Mouse (Mus musculus): Measurements from ENCODE around the gene Foxk1.

The Foxk1 gene

DNA sequence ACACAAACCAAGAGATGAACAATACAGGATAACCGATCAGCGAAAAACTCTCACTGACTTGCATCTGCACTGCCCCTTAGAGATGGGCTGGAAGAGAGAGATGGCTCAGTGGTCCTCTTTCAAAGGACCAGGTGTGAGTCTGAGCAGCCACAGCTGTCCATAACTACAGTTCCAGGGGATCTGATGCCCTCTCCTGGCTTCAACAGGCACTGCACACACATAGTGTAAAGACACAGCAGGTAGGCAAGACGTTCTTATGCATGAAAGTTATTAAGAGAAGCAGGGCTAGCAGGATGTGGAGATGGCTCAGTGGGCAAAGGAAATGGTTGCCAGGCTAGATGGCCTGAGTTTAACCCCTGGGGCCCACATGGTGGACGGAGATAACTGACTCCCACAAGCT lies 13.6 kb upstream of the Foxk1 start:
- no peak for DNase-seq (ENCODE audit: low read depth, low spot score)

DNA sequence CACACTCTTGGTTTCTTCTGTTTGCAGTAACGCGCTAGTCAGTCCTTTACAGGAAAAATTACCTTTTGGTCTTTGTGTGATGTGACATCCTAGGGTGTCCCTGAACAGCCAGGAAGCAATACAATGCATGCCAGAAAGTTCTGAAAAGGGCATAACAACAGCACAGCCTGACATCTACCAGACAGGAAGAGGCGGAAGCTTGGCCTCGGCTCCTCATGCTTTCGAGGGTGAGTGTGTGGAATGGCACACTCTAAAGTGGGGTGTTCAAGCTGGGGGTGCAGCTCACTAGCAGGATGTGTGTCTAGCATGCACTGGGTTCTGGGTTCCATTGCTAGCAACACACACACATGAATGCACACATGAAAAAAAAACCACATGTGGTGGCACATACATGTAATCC lies 9.6 kb upstream of the Foxk1 start:
- DNase-seq (ENCODE audit: low read depth, low spot score), result no peak

DNA sequence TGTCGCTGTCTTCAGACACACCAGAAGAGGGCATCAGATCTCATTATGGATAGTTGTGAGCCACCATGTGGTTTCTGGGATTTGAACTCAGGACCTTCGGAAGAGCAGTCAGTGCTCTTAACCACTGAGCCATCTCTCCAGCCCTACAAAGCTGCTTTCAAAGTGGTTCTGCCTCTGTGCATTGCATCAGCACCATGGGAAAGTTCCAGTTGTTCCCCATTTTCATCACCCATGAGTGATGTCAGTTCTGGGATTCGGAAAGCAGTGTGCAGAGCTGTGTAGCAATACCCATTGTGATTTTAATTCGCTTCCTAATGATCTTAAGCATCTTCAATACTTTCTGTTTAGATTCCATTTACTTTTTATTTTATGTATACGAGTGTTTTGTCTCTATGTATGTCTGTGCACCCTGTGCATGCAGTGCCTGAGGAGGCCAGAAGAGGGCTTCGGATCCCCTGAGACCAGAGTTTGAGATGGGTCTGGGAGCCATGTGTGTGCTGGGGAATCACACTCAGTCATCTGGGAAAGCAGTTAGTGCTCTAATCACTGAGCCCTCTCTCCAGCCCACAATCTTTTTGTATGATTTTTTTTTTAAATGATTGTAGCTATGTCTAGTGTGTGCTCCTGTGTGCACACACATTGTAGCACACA lies 6.6 kb upstream of the Foxk1 start:
- no peak for DNase-seq (ENCODE audit: low read depth, low spot score)

DNA sequence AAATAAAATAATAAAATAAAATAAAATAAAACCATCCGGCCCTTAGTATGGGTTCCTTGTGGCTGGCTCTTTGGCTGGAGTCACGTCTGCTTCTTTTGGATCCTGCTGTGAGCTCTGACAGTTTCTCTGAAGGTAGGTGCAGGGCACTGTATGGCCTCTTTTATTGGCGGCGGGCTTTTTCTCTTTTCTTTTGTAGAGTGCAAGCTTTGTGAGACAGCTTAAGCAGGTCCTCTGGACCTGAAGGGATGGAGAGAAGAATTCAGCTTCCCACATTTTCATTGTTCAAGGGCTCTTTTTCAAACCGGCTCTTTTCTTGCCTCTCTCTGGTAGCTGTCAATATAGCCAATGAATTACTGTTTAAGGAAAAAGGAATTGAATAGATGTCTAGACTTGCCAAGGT lies 5.4 kb upstream of the Foxk1 start:
- DNase-seq (ENCODE audit: low read depth, low spot score), result no peak

DNA sequence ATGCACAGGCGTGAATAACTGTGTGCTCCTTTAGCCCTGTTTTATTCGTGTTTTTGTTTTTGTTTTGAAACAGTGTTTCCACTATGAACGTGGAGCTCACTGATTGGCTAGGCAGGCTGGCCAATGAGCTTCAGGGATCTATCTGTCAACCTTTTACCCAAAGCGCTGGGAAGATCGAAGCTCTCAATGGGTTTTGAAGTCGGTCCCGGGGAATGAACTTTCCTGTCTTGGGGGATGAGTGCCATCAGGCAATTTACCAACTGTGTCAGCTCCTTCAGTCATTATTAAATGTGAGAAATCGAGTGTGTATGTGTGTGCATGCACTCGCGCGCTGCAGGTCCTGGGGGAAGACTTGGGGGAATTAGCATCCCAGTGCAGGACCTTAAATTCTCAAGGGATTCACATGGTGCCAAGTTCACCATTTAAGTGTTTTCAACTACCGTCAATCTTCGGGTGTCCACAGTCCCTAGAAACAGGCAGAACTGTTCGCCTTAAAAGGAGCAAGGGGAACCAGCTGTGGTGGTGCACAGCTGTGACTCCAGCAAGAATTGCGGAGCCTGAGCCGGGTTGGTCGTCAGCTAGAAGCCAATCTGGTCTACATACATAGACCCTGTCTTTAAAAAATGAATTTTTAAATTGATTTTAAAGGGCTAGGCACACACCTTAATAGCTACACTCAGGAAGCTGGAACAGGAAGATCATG lies 965 bp upstream of the Foxk1 start:
- DNase-seq (ENCODE audit: low read depth, low spot score), result no peak

DNA sequence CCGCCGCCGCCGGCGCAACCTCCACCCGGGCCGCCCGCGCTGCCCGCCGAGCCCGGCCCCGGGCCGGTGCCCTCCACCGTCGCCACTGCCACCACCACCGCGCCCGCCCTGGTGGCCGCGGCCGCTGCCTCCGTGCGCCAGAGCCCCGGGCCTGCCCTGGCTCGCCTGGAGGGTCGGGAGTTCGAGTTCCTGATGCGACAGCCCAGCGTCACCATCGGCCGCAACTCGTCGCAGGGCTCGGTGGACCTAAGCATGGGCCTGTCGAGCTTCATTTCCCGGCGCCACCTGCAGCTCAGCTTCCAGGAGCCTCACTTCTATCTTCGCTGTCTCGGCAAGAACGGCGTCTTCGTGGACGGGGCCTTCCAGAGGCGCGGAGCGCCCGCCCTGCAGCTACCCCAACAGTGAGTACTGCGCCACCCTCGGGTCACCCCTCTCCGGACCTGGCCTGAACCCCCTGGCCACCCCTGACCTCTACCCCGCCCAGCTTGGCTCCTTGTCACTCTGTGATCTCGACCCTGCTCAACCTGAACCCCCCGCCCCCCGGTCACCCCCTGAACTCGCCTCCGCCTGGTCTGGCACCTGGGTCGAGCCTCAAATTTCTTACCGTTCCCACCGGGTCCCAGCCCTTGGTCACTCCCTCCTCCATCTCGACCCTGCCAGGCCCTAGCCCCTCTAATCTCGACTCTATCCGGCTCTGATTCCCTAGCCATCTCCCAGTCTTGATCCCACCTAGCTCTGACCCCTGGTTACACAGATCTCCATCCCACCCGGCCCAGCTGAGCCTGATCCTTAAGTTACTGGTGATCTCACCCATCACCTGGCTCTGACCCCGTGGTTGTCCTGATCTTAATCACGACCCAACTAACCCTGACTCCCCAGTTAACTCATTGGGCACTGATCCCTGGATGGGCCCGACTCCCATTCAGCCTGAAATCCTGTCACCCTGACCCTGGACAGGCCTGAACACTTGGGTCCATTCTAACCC lies 636 bp downstream of the Foxk1 start:
- no peak for DNase-seq (ENCODE audit: low read depth, low spot score)

DNA sequence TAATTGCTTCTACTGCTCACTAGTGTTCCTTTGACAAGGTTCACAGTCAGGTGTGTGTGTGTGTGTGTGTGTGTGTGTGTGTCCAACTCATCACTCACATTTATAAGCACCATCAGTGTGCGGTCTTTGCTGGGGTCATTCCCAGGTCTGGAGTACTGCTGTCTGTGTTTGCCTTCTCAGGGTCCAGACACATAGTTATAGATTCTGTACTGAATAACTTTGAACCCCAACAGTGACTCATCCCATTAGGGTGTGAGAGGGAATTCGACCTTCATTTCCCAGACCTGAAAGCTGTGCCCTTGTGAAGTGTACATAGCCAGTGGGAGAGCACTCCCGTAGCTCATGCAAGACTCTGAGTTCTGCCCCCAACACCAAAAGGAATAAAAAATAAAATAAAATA lies 2.4 kb downstream of the Foxk1 start:
- no peak for DNase-seq (ENCODE audit: low read depth, low spot score)

DNA sequence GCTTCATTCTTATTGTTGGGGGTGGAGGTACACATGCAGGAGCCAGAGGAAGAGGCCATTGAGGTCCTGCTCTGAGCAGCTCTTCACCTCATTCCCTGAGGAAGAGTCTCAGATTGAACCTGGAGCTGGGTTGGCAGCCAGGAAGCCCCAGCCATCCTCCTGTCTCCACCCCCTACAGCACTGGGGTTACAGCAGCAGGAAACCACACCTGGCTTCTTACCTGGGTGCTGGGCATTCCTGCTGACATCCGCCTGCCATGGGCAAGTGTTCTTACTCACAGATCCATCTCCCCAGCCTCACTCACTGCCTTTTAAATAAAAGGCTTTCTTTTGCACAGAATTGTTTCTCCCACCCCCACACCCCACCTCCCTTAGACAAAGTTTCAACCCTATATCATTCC lies 3.0 kb downstream of the Foxk1 start:
- DNase-seq (ENCODE audit: low read depth, low spot score), result no peak

DNA sequence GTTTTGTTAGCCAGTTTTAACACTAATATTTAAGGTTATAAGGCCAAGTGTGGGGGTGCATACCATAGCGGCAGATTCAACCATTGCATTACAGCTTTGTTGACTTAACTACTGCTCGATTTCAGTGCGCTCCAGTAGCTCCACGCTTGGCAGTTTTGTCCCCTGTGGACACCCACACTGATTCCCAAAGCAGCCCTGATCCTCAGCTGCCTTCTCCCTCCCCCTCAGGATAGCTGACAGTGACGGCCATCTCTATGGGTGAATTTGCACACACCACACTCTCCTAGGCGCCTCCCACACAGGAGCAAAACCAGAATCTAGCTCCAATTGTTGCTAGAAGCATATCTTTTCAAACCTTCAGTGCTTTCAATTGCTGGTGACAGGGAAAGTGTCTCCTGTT lies 4.1 kb downstream of the Foxk1 start:
- no peak for DNase-seq (ENCODE audit: low read depth, low spot score)

DNA sequence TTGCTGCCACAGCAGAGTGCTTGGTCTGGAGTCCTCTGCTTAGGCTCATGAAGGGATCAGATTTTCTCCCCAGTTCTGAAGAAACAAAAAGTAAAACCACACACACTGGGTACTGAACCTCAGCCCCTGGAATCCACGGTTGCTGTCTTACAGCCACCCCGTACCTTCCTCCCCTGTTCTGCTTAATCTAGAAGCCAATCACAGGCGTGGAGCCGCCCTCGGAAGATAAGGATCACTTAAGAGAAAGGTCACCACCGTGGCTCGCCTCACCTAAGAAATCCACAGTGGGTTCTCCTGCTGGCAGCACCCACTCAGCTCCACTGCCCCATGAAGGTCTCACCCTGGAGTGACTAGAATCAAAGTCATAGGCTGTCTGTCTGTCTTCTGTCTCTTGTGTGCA lies 5.1 kb downstream of the Foxk1 start:
- no peak for DNase-seq (ENCODE audit: low read depth, low spot score)

DNA sequence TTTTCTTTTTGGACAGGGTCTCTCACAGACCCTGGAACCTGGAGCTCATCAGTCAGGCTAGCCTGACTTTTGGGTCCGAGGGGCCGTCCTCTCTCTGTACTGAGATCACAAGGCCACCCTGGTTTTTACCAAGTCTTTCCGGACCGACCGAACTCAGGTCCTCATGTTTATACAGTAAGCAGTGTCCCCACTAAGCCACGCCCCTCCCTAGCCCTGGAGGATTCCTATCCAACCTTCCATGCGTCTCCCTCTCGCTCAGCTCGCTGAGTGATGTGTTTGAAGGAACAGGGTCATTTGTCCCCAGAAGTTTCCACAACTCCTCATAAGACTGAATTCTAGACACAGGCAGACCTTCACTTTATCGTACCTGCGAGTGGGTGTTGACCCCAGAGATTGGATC lies 5.6 kb downstream of the Foxk1 start:
- no peak for DNase-seq (ENCODE audit: low read depth, low spot score)

DNA sequence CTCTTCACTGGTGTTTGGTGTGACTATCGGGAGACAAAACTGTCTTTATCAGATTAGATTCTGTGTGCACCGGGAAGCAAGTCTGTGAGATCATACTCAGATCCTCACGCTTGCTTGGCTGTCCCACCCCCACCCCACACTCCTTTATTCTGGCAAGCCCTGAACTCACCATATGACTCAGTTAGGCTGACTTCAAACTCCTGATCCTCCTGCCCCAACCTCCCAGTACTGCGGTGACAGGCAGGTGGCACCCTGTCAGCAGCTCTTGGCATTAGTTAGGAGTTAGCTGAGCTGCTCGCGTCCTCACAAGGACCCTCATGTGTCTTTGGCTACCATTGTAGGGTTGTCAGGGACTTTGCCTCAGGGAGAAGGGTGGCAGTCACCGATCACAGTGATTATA lies 6.1 kb downstream of the Foxk1 start:
- no peak for DNase-seq (ENCODE audit: low read depth, low spot score)

DNA sequence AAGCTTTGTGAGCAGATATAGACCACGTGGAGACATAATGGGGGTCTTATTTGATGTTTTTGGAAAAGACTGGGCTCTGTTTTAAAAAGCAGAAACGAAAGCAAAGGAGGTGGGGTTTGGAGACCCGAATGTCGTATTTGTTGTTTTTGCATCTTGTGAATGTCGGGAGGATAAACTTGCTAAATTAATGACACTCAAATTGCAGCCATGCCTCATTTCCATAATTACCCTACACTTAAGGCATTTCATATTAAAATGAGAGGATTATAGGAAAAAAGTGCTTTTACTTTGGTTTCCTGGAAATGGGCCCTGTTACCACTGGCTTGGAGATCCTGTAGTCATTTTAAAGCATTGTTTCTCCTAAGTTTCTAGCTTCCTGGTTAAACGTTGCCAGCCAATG lies 7.9 kb downstream of the Foxk1 start:
- DNase-seq (ENCODE audit: low read depth, low spot score), result no peak

DNA sequence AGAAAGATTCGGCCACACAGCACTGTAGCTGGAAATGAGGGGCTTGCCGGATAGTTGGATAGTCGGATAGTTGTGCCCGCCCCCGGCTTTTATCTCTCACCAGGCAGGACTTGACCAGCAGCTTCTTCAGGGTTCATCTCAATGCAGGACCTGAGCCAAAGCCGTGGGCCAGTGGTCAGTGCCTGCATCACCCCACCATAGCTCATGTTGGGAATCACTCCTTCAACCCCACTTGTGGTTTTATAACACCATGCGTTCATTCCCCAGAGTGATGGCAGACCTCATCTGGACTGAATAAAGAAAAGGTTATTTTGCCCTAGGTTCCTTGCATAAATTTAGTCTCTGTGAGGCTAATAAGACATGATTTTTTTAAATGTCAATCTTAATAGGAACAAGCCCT lies 9.1 kb downstream of the Foxk1 start:
- no peak for DNase-seq (ENCODE audit: low read depth, low spot score)

DNA sequence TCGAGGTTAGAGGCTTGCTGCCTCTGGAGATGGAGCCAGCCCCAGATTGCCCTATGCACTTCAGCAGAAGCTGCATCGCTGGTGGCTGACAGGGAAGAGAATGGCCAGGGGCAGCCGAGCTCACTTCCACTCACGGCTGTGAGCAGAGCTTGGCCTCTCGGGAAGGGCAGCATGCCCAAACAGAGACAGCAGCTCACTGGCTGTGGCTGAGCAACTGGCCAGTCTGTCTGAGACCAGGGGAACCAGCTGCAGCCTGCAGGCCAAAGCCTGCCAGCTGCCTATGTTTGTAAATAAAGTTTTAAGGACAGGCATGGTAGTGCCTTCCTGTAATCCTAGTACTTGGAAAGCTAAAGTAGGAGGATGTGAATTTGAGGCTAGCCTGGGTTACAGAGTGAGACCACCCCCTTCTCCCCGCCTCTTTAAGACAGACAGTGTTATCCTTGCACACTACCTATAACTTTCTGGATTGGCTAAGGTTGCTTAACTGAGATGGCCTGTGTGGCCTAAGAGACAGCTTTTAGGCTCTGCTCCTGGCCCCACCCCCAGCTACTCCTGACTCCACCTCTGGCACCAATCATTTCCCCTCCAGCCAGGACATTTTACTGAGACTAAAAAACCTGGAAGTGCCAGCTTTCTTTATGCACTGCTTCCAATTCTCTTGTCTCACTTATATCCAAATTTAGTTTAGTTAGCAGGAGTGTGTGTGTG lies 11.5 kb downstream of the Foxk1 start:
- no peak for DNase-seq (ENCODE audit: low read depth, low spot score)

DNA sequence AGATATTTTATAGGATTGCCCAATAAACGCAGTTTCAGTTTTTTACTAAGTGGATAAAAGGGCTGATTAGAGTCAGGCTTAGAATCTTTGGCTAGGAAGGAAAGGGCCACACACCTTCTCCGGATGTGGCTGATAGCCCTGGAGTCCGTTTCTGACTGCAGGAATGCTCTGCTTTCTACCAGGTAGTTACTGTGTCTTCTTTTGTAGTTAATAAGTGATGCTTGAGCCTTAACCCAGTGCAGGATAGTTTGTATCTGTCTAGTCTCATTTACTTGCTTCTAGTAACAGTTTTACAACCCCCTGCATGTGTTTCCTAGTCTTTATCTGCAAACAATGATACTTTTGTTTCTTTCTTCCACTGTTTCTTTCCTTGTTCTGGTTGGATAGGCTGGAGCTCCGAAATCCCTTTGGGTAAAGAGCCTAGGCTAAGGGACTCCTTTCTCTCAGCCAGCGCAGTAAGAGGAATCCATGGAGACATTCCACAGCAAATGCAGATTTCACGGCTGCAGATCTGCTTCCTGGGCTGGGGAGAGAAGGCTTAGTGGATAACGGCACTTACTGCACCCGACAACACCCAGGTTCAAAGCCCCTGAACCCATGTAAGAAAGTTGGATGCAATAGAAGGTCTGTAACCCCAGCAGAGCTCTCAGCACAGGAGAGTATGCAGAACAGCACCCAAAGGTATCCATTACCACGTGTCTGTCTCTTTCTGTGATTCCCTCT lies 12.6 kb downstream of the Foxk1 start:
- no peak for DNase-seq (ENCODE audit: low read depth, low spot score)

DNA sequence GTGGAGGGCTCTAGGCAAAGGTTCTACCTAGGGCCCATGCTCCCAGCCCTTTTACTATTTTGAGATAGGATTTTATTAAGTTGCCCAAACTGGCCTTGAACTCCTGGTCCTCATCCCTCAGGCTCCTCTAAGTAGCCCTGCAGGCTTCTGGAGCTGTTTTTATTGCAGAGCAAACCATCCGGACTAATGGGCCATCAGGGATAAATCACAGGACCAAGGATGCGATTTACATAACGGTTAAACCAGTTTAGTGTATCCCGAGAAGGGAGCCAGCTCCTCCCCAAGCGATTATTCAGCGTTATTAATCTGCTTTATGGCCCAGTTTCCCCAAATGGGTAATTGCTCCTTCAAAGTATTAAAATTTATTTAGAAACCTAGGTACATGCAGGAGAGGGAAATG lies 14.1 kb downstream of the Foxk1 start:
- DNase-seq (ENCODE audit: low read depth, low spot score), result no peak

DNA sequence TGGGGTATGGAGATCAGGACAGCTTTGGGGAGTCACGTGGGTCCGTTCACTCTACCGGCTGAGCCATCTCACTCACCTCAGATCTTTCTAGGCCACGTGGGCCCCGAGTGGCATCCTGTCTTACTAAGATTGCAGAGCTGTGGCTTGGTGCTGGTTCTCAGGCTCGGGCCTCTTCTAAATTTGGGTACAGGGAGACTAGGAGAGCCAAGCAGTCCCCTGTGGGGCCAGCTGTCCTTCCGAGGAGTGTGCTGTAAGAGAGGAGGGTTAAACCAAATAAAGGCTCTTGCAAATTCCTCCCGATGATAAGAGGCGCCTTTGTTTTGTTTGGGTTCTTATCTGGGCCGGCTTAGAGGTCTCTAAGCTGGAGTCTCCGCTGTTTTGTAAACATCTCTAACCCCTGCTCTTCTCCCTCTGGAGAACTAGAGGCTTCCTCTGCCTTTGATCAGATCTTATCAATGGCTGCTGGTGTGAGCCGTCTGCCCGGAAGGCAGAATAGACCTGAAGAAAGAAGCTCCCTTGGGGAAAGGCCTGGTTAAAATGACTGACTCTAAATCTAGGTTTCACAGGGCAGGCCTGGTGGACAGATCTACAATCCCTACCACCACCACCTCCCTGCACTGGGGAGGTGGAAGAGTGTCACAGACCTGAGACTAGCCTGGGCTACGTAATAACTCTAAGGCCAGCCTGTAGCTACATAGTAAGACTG lies 14.9 kb downstream of the Foxk1 start:
- DNase-seq (ENCODE audit: low read depth, low spot score), result no peak

DNA sequence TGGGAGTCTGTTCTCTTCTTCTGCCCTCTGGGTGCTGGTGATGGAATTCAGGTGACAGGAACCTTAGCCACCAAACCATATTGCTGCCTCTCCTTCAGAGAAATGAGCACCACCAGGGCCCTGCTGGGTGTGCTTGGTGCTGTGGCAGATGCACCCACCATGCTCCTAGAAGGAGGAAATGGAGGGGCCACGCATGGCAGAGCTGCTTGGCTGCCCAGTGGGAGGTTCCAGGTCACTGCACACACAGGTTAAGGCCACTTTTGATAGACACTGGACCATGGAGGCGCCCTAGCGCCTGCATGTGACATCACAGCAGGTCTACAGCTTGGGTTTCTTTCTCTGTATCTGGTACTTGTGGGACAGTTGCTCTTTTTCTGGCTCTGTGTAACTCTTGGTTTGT lies 15.8 kb downstream of the Foxk1 start:
- no peak for DNase-seq (ENCODE audit: low read depth, low spot score)

DNA sequence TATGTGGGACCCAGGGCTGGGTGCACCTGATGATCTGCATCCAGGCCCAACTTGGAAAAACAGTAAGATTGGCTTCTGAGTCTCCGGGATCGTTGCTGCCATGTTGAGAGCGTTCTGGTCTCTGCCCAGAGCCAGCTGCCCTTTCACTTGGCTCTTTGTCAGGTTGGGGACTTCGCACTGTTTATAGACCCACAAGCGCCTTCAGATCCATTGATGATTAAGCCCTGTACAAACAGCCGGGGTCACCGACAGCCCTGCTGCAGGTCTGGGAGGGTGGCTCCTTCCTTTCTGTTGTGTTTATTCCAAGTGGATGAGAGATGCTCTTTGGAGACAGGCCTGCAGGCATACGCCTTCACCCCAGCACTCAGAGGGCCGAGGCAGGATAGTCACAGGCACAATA lies 16.6 kb downstream of the Foxk1 start:
- no peak for DNase-seq (ENCODE audit: low read depth, low spot score)

DNA sequence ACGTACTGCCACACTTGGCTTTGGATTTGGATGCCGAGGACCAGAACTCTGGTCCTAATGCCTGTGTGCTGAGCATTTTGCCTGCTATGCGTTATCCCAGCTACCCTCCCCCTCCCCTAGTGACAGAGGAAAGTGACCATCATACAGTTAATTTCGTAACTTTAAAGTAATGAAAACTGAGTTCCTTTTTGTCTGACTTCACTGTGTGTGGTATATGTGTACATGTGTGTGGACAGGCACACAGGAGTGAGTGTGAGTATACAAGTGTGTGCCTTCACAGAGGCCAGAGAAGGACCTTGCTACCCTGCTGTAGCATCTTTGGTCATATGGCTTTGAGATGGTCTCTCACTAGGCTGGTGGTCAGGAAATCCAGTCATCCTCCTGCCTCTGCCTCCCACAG lies 17.1 kb downstream of the Foxk1 start:
- DNase-seq (ENCODE audit: low read depth, low spot score), result no peak
